Mouse (Mus musculus) layer of hippocampus, postnatal 36 days (tissue): Measurements from ENCODE around the gene Bhmt2. TPM values are rescaled to one million over a fixed set of nuclear protein-coding genes. Genes with fewer than 3 reads are reported as not detected.

Experiments
- DNase-seq, 2 experiments: peaks; one replicate each; pipeline ENCODE4 v3.0.0; 2022
- total RNA-seq, 2 experiments: library from RNA; stranded (reverse); gene quantifications; 2 replicates each; pipeline ENCODE4 v1.2.3; 2021

Gene Bhmt2
- total RNA-seq, 2 experiments from 2014 or later, result 0.27 to 0.40 TPM

GRCm38 (mm10) chr13:93637282-93638245 is 36.5 kb downstream of the Bhmt2 start, which contains the start of gene Bhmt:
Gene Bhmt, minus strand, starts transcription at chr13:93637961.
- no peak for DNase-seq

GRCm38 (mm10) chr13:93636561-93636960 is 37.5 kb downstream of the Bhmt2 start:
- no peak for DNase-seq

GRCm38 (mm10) chr13:93632927-93633326 is 41.2 kb downstream of the Bhmt2 start:
- no peak for DNase-seq

GRCm38 (mm10) chr13:93630941-93631705 is 43.0 kb downstream of the Bhmt2 start:
- DNase-seq, result no peak

- DNase-seq, result no peak
Observed at GRCm38 (mm10) chr13:93628861-93629260, 45.2 kb downstream of the Bhmt2 start.

- DNase-seq, result no peak
Observed at GRCm38 (mm10) chr13:93614361-93614948, 59.6 kb downstream of the Bhmt2 start.

GRCm38 (mm10) chr13:93613771-93614170 is 60.3 kb downstream of the Bhmt2 start:
- DNase-seq, result no peak

GRCm38 (mm10) chr13:93612660-93613607 is 61.2 kb downstream of the Bhmt2 start:
- DNase-seq, result peak; percentile 68 to 78

GRCm38 (mm10) chr13:93608476-93608875 is 65.6 kb downstream of the Bhmt2 start:
- no peak for DNase-seq

- no peak for DNase-seq
Observed at GRCm38 (mm10) chr13:93607701-93608100, 66.4 kb downstream of the Bhmt2 start.

GRCm38 (mm10) chr13:93606868-93607578 is 67.1 kb downstream of the Bhmt2 start:
- no peak for DNase-seq

Other genes starting within 250 kb of the Bhmt2 start
- gene Jmy, start 174.5 kb downstream of the Bhmt2 start, total RNA-seq, result 10 to 100 TPM; 40.9 to 41.8 TPM
- not detected for gene Bhmt, start 36.3 kb downstream of the Bhmt2 start, total RNA-seq
- under 1 TPM; 0.20 to 0.32 TPM for gene Dmgdh, start 131 bp upstream of the Bhmt2 start, total RNA-seq
- gene Arsb, start 97.3 kb upstream of the Bhmt2 start, total RNA-seq, result 10 to 100 TPM; 83.4 to 88.0 TPM